ENCODE assay signal across 26 mouse cellular contexts in the genomic region with DNA sequence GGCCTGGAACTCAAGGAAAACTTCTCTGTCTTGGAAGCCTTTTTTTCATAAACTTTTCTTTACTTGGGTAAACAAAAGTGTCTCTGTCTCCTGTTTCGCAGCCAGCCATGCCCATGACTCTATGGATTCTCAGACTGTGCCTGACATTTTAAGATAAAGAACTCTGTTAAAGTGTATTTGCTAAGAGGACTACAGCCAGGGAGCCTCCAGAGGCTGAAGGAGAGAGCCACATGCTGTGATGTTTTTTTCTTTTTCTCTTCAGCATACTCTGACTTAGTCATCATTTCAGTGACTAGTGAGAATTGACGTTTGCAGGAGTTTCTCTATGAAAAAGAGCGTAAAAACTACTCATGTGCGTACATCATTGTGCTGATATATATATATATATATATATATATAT.
"Had no signal": no experiment of that assay in that cellular context is flagged by ENCODE, and none has a peak within 500 bp of the region (broad histone marks: within the 10 kb centered on the region; RNA-seq: fewer than 3 reads in every experiment).

No protein-coding gene starts in this region.

- H3K9ac ChIP-seq: heart, embryonic 12.5 days; hindbrain, embryonic 12.5 days; hindbrain, embryonic 14.5 days; intestine, embryonic 15.5 days; limb, embryonic 12.5 days had no signal

- H3K36me3 ChIP-seq: heart, embryonic 10.5 days; hindbrain, embryonic 10.5 days; hindbrain, embryonic 12.5 days; intestine, embryonic 15.5 days; limb, embryonic 10.5 days had no signal

- DNase-seq: gastrocnemius, adult 2 months; gastrocnemius, postnatal 10 days; gastrocnemius, postnatal 25 days; heart, adult 18-20 months; heart, postnatal 10 days; heart, postnatal 4 days; kidney, adult 18-20 months; kidney, adult 8-10 months; kidney, postnatal 10 days; kidney, postnatal 25 days; kidney, postnatal 4 days; layer of hippocampus, adult 9-11 months; layer of hippocampus, postnatal 36 days; liver had no signal

- H3K4me1 ChIP-seq: hindbrain, embryonic 10.5 days; hindbrain, embryonic 12.5 days; limb, embryonic 10.5 days had no signal

- H3K9me3 ChIP-seq: heart, embryonic 10.5 days; heart, embryonic 12.5 days; hindbrain, embryonic 10.5 days; hindbrain, embryonic 12.5 days; intestine, embryonic 15.5 days; limb, embryonic 10.5 days; limb, embryonic 12.5 days had no signal

- H3K27ac ChIP-seq: gastrocnemius, adult 2 months; heart, embryonic 10.5 days; hindbrain, embryonic 10.5 days; hindbrain, embryonic 12.5 days; hindbrain, embryonic 14.5 days; intestine, embryonic 15.5 days; limb, embryonic 10.5 days; limb, embryonic 12.5 days had no signal

- H3K4me2 ChIP-seq: heart, embryonic 12.5 days; hindbrain, embryonic 12.5 days; hindbrain, embryonic 14.5 days; intestine, embryonic 15.5 days; limb, embryonic 12.5 days; liver, embryonic 11.5 days had no signal

- ATAC-seq: hindbrain, embryonic 16.5 days; inflammation-experienced regulatory T-cells, adult 6 months; intestine, embryonic 15.5 days; intestine, postnatal 0 days had no signal

- H3K4me3 ChIP-seq: gastrocnemius, adult 2 months; heart, embryonic 10.5 days; heart, embryonic 12.5 days; hindbrain, embryonic 10.5 days; hindbrain, embryonic 12.5 days; intestine, embryonic 15.5 days; limb, embryonic 10.5 days; limb, embryonic 12.5 days had no signal

- H3K27me3 ChIP-seq: heart, embryonic 12.5 days; hindbrain, embryonic 12.5 days; intestine, embryonic 15.5 days; limb, embryonic 12.5 days had no signal
